Mouse (Mus musculus): ENCODE results near the gene Agr2.

- TF ChIP-seq CHD2 (IDR thresholded peaks at IDR 0.05; ENCODE audit: low read depth, low read length) (no peak), HCFC1 (IDR thresholded peaks at IDR 0.05; ENCODE audit: borderline replicate concordance, insufficient read depth, low read length) (no peak)
Observed at GRCm38 (mm10) chr12:36019572-36019971, 26.9 kb downstream of the Agr2 start.
